Mouse (Mus musculus): ENCODE measurements around the gene Gm11938.

DNA sequence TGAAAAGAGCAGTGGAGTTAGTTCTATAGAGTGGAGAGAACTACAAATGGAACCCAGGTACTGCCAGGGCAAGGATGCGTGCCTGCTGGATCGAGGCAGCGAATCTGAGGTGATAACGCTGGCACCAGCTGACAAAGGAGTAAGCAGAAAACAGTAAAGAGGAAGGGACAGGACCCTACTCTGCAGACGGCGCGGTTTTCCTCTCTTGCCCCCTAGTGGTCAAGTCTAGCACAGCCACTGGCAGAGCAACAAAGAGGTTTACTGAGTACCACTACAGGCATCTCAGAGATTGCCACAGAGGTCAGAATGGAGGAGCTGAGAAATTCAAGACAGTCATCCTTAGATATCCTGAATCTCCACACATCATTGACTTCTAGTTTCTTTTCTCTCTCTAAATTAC lies 29.0 kb downstream of the Gm11938 start:
- TF ChIP-seq CHD2 (IDR thresholded peaks at IDR 0.05; ENCODE audit: low read depth, low read length) (no peak), ZNF384 (IDR thresholded peaks at IDR 0.05; ENCODE audit: low read depth, low read length) (no peak)
